Mouse (Mus musculus) CD4-positive, CD25-positive, alpha-beta regulatory T cell (primary cell): Measurements from ENCODE around the gene Fbxw19. TPM values are rescaled to one million over a fixed set of nuclear protein-coding genes. Genes with fewer than 3 reads are reported as not detected.

Experiments used
- polyA plus RNA-seq: library from polyadenylated mRNA; unstranded; fragments of 100-300 nt; shearing (Covaris generic); gene quantifications from one replicate; pipeline ENCODE4 v1.2.1, GENCODE M21; 2017

Gene Fbxw19
- polyA plus RNA-seq: not detected

GRCm38 (mm10) chr9:109495775-109496174, at the start of gene Fbxw19:
Gene Fbxw19, minus strand, starts transcription at chr9:109495875.

GRCm38 (mm10) chr9:109449040-109449439, 46.6 kb downstream of the Fbxw19 start, which contains the start of gene Fbxw16:
Gene Fbxw16, minus strand, starts transcription at chr9:109449140.

Other genes starting within 250 kb of the Fbxw19 start
- gene Fbxw14, start 208.2 kb downstream of the Fbxw19 start, polyA plus RNA-seq: not detected
- gene Fbxw28, start 156.2 kb downstream of the Fbxw19 start, polyA plus RNA-seq: not detected
- not detected for gene Fbxw22, start 91.6 kb downstream of the Fbxw19 start, polyA plus RNA-seq
- not detected for gene Fbxw16, start 46.7 kb downstream of the Fbxw19 start, polyA plus RNA-seq
- not detected for gene Fbxw15, start 72.4 kb upstream of the Fbxw19 start, polyA plus RNA-seq
- gene Fbxw24, start 130.2 kb upstream of the Fbxw19 start, polyA plus RNA-seq: not detected
- gene Fbxw25, start 168.8 kb upstream of the Fbxw19 start, polyA plus RNA-seq: not detected
- gene Fbxw18, start 206.8 kb upstream of the Fbxw19 start, polyA plus RNA-seq: not detected